Mouse (Mus musculus) adrenal gland, postnatal 14 days (tissue): ENCODE measurements around the gene Ppp1r12b. TPM values are rescaled to one million over a fixed set of nuclear protein-coding genes. Genes with fewer than 3 reads are reported as not detected.

Experiments
- DNase-seq: peaks from one replicate; pipeline ENCODE4 v3.0.0; 2021; ENCODE audit warnings: mixed read lengths
- total RNA-seq: library from RNA; stranded (reverse); gene quantifications from 2 replicates; pipeline ENCODE4 v1.2.3, GENCODE M21; 2021

Gene Ppp1r12b
- total RNA-seq, 1 experiment from 2014 or later = 10.0 TPM

DNA sequence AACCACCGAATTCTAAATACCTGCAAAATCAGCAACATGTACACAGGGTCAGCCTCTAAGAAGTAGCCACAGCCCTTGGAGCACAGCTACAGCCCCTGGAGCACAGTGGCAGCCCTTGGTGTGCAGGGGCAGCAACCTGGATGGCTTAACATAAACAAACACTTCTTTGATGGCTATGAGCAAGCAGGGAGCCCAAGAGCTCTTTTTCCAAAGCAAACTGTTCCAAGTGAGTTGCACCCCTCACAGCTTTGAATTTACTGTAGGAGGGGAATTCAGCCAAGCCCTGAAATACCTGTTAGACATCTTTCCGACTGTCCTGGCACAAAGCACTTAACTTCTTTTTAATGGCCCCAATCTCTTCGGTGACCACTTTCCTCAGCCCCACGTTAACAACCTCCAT lies 14.9 kb downstream of the Ppp1r12b start:
- no peak for DNase-seq

DNA sequence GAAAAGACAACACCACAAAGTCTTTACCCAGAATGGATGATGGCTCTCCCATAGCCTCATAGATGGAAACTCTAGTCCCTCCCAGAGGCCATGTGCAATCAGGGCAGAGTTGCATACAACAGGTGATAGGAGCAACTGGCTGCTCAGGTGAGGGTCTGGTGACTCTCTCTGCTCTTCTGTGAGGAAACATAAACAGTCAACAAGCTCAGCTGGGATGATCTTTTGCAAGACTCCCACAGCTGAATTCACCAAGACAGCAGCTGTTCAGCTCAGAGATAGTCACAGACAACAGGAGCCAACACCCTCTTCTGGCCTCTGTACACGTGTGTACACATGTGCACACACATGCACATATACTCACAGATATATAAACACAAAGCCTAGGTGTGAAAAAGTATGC lies 17.5 kb downstream of the Ppp1r12b start:
- no peak for DNase-seq

DNA sequence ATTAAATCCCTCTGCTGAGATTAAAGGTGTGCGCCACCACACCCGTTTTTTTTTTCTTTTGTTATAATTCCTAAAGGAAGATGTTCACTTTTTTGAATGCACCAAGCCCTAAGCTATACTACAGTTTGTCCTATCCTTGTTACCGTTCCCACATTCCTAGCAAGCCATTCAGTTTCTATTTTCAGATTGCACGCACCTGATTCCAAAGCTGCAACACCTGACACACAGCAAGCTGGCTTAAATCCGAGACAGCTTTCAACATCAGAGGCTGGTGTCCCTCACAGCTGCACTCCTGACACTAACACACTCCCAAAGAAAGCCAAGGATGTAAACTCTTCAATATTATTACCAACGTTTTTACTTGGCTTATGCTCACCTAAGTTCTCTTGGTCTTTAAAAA lies 19.4 kb downstream of the Ppp1r12b start:
- no peak for DNase-seq

DNA sequence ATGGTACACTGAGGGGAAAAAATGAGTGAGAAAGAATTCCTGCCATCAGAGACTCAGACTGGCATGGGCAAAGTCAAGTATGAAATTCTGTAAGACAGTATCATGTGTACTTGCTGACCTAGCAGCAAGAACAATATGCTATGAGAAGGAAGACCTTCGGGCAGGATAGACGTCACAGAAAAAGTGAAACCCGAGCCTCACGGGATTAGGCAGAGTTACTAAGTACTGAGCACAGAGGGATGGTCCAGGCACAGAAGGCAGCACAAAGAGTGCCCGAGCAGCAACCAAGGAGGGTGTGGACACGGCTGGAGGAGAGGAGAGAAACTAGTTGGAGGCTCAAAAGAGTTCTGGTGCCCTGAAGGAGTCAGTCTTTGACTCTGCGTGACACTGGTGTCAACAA lies 23.3 kb downstream of the Ppp1r12b start:
- no peak for DNase-seq

DNA sequence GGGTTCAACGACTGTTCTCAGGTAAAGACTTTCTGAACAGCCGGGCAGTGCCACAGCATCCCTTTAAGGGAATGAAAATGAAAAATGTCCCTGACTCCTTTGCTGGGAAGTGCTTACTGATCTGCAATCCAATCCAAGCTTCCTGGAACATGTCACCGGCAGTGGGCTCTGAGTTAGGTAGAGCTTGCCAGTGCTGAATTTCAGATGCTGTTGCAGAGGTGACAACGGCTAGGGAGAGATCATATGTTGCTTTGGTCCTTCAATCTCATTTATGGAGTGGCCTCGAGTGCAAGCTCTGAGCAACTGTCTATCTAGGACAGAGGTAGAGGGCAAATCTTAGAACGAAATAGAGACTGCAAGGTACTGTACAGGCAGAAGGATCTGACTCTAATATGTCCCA lies 36.7 kb downstream of the Ppp1r12b start:
- DNase-seq = no peak

DNA sequence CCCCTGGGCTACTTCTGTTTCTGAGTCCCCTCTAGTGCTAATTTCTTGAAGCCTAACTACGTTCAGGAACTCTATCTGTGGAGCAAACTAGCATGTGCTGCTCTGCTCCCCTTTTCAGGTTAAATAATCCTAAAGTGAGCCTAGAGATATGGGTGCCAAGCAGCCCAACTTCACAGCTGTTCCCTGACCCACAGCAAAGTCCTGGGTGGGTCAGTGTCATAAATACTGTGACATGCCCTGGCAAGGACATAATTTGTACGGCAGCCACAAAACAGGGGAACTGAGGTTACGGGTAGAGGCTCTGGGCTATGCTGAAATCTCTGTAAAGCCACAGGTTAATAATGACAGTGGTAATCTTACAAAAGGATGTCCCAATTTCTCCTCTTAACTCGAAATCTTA lies 40.3 kb downstream of the Ppp1r12b start:
- no peak for DNase-seq

DNA sequence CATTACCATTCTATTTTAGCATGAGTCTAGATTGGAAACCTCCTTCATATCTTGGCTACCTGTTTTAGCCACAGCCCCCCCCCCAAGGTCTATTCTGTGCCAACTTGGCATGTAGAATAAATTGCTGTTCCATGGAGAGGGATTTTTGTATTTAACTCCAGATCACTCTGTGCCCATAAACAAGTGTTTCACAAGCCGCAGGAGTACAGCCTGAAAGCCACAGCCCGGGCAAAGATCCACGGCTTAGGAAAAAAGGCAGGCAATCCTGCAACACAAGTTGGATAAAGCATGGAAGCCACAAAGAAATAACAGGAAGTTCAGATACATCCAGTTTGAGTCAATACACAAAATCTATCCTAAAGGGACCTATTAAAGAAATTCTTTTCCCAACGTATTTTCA lies 42.2 kb downstream of the Ppp1r12b start:
- peak; percentile 56 for DNase-seq

DNA sequence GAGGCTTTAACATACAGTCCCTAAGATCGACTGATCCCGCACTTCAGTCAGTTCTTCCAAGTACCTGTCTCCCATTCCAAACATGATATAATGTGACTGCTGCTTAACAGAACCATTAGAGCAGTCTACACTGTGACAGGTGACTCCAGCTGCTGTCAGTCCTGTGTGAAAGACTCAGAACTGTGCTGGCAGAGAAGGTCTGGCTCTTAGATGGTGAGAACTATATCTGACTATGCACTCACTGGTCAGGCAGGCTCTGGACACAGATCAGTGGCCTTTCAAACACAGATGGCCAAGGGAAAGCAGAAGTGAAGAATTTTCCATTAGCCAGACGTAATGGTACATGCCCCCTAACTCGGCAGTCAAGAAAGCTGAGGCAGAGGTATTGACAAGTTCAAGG lies 43.9 kb downstream of the Ppp1r12b start:
- no peak for DNase-seq

DNA sequence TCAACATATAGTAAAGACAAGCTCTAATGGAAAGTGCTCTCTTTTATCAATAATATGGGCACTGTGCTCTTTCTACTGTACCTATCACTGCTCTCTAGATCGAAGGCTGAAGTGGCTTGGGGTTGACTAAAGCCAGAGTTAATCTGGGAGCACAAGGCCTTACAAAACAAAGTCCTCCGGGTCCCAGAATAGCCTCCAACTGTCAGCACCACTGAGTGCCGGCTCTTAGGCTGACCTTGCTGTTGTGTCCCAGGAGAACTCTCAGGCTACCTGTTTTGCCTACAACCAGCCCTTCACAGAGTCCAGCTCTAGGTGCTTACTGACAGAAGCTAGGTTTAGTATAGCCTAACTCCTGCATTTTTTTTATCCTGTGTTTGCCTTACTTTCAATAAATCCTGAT lies 45.7 kb downstream of the Ppp1r12b start:
- no peak for DNase-seq

DNA sequence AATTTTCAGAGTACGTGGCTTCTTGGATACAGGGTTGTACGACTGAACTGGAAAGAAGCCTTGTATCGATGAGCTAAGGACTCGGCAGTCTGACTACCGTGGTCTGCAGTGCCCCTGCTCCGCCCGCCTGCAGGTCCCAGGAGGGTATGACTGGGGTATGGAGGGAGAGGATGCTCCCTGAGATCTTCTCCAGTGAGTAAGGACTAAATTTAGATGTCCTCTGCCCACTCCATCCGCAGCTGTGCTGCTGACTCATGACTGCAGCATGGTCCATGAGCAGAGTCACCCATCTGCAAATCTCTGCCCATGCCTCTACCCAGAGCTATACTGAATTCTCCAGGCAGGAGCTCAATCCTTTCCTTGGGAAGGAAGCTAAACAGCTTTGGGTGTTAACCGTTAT lies 46.3 kb downstream of the Ppp1r12b start:
- DNase-seq = peak; percentile 13

DNA sequence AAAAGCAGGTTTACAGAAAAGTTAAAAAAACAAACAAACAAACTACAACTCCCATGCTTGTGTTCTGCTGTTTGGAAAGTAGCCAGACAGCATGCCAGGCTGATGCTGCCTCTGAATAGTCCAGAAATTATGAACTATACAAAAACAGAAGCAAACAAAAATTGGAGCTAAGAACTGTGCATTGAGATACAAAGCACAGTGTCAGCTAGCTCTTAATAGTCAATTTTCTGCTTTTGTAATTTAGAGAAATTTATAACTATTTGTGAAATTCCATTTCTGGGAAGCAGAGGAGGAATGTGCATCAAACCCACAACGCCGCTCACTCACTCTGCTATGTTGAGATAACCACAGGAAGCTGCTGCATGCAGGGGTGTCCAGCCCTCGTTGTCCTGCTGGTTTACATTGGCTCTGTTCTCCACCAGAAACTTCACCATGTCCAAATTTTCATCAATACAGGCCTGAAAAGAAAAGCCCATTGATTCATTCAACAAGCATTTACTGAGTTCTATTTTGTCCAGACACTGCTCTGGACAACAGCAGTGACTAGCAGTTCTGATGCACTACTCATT lies 53.6 kb downstream of the Ppp1r12b start:
- no peak for DNase-seq

DNA sequence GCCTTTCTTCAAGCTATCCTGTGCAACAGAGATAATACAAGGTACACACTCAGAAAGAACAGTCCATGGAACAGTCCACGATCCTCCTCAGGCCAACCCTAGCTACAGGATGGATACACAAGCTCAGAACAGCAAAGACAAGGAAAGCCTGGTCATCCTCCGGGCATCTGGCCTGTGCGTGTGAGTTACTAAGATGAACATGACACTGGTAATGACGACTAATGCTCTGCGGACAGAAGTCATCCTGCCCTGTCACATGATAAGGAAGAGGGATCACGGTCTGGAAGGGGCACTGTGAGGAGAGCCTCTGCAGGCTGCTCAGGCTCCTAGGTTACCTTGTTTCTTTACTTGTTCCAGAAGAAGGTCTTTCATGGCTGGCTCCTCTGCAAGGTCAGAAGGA lies 59.7 kb downstream of the Ppp1r12b start:
- DNase-seq = no peak

DNA sequence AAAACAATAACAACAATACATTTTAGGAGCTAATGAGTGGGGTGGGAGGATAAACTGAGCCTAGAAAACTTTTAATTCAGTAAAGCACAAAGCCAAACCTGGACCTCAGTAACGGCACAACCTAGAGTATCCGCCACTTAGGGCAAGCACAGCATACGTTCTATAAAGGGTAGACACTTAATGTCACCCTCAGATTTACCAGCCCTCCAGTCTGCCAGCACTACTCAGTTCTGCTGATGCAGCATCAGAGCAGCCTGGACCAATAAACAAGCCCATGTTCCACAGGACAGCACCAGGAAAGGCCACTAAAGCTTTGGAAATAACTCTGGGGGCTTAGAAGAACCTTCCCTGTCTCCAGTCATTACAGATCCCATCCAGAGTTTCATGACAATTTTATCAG lies 60.9 kb downstream of the Ppp1r12b start:
- no peak for DNase-seq

DNA sequence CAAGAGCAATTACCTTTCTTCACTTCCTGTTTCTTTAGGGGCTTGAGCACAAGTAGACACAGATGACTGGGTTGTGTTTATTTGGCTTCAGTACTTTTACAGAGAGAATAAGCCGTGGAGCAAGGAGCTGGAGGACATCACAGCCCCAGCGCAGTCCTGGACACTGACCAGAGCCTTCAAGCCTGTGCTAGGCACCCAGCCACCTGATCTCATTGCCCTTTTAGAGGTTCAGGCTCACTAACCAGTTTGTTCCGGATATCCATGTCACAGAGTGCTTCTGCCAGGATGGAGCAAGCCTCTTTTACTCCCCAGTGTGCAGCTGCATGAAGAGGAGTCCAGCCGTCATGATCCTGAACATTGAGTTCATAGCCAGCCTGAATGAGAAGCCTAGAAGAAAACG lies 63.8 kb downstream of the Ppp1r12b start:
- DNase-seq = no peak

DNA sequence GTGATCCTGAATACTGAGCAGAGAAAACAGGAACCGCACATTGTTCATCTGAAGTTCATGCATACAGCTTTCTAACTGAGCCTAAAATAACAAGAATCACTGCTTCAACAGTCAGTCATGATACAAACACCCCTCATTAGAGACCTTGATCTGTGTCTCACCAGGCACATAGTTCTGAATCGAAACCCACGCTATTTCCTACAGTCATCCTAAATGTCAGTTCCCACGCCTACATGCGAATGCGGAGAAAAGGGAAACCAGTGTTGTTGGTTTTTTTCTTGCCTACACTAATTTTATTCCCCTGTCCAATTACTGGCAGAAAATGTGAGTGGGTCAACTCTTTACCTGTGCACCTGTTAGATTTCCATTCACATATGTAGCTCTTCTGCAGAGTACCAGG lies 66.1 kb downstream of the Ppp1r12b start:
- no peak for DNase-seq

DNA sequence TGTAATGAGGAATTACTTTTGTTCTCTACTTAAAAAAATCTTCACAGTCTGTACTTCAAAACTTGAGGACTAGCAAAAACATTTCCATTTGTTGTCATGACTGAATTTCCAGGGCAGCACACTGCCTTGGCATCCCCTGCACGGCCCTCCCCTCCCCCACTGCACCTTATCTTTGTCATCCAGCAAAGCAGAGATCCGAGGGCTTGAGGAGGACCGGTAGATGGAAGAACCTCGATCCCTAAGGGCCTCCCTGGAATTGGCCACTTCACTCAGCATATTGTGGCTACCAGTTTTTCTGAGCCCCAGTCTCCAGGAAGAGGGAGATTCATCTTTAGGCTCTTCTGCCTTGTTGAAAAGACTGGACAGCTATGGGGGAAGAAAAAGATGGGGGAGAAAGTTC lies 79.9 kb downstream of the Ppp1r12b start:
- DNase-seq = no peak

DNA sequence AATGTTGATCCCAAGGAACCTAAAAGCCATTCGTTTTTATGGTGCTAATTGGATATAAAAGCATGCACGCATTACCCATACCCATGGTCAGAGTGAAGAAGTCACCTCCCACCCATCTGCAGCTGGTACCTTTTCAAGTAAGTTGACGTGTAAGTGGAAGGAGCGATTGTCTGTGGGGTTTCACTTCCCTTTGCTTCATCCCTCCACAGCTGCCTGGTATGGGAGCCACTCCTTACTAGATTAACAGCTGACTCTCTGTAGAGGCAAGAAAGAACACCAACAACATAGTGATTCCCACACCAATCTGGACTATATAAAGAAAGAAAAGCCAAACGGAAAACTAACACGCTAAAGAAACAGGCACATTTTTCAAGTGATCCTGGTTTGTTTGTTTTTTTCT lies 83.1 kb downstream of the Ppp1r12b start:
- no peak for DNase-seq

DNA sequence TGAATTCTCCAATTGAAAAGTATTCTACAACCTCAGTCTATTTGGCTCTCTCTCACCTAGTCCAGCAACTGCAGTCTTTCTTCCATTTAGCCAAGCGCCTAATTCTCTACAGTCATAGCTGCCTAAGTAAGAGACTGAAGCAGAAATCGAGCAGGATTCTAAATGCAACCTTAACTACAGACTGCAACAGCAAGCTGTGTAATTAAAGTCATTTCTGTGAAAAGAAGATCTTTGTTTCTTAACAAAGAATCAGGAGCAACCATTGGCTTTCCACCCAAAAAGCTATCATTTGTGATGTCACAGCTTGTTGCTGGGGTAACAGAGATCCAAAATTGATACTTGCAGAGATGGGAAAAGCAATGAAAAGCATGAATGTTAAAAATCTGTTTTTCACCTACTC lies 89.3 kb downstream of the Ppp1r12b start:
- DNase-seq = no peak

DNA sequence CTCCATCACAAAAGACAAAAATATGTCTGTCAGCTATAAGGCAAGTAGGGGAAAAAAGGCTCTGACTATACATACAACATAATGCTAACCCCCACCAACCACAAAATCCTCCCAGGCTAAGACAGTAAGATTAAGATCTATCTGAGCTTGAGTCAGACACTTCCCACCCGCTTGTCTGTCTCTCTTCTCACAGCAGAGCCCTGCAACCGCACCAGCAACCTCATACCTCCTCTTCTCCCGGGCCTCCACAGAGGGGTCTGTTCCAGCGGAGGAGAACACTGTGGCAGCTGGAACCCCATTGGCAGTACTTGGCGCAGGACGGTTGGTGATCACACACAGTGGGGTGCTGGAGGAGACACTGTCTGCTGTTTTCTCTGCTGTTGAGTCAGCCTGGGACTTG lies 90.2 kb downstream of the Ppp1r12b start:
- no peak for DNase-seq

DNA sequence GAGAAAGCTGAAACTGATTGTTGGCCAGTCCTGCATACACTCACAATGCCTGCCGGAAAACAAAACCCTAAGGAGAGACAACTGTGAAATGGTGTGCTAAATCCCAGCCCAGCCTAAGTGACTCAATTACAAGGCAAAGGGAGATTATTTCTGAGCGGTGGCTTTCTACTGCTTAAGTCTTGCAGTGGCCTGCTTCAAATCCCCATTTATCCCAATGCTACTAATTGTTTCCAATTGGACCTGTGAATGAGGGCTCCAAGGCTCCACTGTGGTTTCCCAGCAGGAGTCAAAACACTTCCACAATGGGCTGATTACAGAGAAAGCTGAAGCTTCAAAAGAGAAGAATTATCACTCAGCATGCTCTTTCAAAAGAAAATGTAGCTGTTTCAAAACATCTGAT lies 95.2 kb downstream of the Ppp1r12b start:
- DNase-seq = no peak

DNA sequence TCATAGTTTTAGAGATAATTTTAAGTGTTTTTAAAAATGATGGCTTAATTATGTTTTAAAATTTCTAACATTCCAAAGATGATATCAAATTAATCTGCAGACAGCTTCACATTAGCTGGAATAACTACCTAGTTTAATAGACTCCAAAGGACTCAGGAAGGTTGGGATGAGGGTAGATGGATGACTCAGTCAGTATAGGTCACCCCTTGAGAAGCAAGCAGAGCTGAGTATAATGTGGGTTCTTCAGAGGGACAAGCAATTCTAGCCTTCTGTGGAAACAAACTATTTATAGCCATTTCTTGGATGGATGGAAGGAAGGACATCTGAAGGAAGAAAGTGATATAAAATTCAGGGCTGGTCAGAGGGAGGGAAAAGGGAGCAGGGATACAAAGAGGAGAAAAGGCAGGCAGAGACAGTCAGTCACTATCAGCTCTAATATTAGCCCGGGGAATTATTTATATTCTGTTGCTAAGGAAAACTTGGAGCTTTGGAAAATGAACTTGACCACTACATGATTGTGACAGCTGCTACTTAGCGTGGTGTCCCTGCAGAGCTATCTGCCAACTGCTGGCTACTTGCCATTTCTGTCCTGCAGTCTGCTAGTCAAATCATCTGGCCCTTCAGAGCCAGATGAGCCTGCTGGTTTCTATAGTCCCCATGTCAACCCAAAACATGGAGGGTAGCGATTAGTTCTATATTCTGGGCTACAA lies 97.2 kb downstream of the Ppp1r12b start:
- DNase-seq = peak; percentile 70

DNA sequence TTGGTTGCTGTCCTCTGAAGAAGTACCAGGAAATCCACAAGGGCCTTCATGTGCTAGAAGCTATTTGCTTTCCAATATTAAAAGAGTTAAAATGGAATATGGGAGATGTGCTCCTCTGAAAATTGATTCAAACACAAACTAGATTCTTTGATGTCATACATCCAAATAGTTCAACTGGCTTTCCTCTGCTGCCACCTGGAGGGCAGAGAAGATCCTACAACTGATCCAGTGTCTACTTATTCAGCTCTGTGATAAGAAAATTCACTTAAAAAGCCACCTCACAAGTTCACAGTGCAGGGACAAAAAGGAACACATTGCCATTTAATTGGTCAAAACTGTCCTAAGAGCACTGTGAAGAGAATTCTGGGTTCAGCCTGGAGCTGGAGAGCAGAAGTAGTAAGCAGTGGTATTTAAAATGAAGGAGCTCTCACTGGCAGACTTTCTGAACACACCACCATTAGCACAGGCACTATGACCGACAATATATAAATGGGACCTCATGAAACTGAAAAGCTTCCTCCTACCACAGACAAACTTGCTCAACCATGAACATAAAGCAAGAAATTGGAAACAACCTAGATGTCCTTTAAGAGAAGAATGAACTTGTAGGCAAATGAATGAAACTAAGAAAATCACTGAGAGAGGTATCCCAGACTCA lies 101.3 kb downstream of the Ppp1r12b start:
- peak; percentile 75 for DNase-seq

DNA sequence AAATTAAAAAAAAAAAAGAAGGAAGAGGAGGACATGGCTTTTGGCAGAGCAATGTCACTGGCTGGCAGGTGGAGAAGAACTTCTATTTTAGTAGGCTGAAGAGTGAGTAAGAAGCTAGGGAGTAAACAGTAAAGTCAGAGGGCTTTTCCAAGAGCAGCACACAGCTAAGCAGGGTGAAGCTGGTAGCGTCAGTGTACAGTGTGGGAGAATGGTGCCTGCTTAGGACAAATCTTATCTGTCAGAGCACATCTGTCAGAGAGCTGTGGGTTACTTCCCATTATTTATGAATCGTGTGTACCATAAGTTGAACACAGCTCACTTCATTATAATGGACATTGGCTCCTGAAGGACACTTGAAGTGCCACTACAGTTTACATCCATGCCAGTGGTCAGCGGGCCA lies 102.9 kb downstream of the Ppp1r12b start:
- no peak for DNase-seq

DNA sequence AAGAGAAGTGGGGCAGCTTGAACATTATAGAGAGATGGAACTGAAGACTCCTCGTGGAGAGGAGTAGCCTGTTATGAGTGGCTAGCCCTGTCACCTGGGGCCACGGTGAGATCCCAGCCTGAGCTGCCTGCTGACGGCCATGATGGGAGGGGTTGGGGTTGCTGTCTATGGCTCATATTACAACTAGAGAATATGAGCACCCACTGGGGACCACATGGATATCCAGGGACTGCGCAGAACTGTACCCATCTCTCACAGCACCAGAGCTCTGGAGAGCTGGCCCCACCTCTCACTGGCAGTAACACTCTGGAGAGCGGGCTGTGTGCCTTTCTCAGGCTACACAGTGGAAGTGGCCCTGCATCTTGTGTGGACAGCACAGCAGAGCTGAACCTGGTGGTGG lies 104.5 kb downstream of the Ppp1r12b start:
- DNase-seq = no peak
